Mouse (Mus musculus): ENCODE measurements around the gene 1810010H24Rik. TPM values are rescaled to one million over a fixed set of nuclear protein-coding genes. Genes with fewer than 3 reads are reported as not detected.
A peak's percentile ranks its signal among the peaks of the same experiment; 100 is the strongest.
"Not testable (repeated sequence)": the region's sequence is repeated elsewhere in the genome, so short reads cannot be mapped to it uniquely, and the experiment has no call there.

Gene 1810010H24Rik
- polyA plus RNA-seq, 1 experiment, result not detected

GRCm38 (mm10) chr11:107011171-107011570 is 14.3 kb upstream of the 1810010H24Rik start:
- Histone ChIP-seq H3K4me1 (ENCODE audit: control insufficient read depth, insufficient read depth, low read length) (peaks cover 2% of the 10 kb centered on the region; the same call in 1 of the 2 replicates), H3K4me3 (replicated peaks; ENCODE audit: control insufficient read depth, low read depth, low read length) (no peak overlapping the region), H3K27ac (ENCODE audit: control insufficient read depth, insufficient read depth, low read depth, low read length, poor library complexity) (peak overlapping the region; percentile 1; the same call in 1 of the 2 replicates)
- WGBS, result 73% methylated on average over 7 of the region's 7 CpGs
- TF ChIP-seq POLR2A (IDR thresholded peaks at IDR 0.05; ENCODE audit: borderline replicate concordance, control insufficient read depth, low read depth, low read length) (no peak), CTCF (IDR thresholded peaks at IDR 0.05; ENCODE audit: control insufficient read depth, insufficient read depth, low read length) (no peak)

- Histone ChIP-seq H3K27ac (ENCODE audit: control insufficient read depth, insufficient read depth, low read depth, low read length, poor library complexity) (peak overlapping the region; percentile 97), H3K4me1 (ENCODE audit: control insufficient read depth, insufficient read depth, low read length) (peaks cover 2% of the 10 kb centered on the region; the same call in 1 of the 2 replicates), H3K4me3 (replicated peaks; ENCODE audit: control insufficient read depth, low read depth, low read length) (peak overlapping the region; percentile 67)
- TF ChIP-seq CTCF (IDR thresholded peaks at IDR 0.05; ENCODE audit: control insufficient read depth, insufficient read depth, low read length) (no peak), POLR2A (IDR thresholded peaks at IDR 0.05; ENCODE audit: borderline replicate concordance, control insufficient read depth, low read depth, low read length) (no peak)
- 14% methylated on average over 18 of the region's 18 CpGs for WGBS
Measured at GRCm38 (mm10) chr11:107011669-107012323, 13.7 kb upstream of the 1810010H24Rik start.

GRCm38 (mm10) chr11:107012324-107013017 is 13.0 kb upstream of the 1810010H24Rik start:
- no peak; the same call in 1 of the 2 replicates for TF ChIP-seq CTCF (IDR thresholded peaks at IDR 0.05; ENCODE audit: control insufficient read depth, insufficient read depth, low read length)
- TF ChIP-seq POLR2A (IDR thresholded peaks at IDR 0.05; ENCODE audit: borderline replicate concordance, control insufficient read depth, low read depth, low read length), result peak; percentile 96

GRCm38 (mm10) chr11:107014020-107014585 is 11.4 kb upstream of the 1810010H24Rik start:
- WGBS, result 81% methylated on average over 11 of the region's 11 CpGs
- Histone ChIP-seq H3K27ac (ENCODE audit: control insufficient read depth, insufficient read depth, low read depth, low read length, poor library complexity) (no peak overlapping the region), H3K4me1 (ENCODE audit: control insufficient read depth, insufficient read depth, low read length) (peaks cover 2% of the 10 kb centered on the region; the same call in 1 of the 2 replicates), H3K4me3 (replicated peaks; ENCODE audit: control insufficient read depth, low read depth, low read length) (no peak overlapping the region)
- TF ChIP-seq CTCF (IDR thresholded peaks at IDR 0.05; ENCODE audit: control insufficient read depth, insufficient read depth, low read length), result peak; percentile 7; the same call in 1 of the 2 replicates
- TF ChIP-seq POLR2A (IDR thresholded peaks at IDR 0.05; ENCODE audit: borderline replicate concordance, control insufficient read depth, low read depth, low read length), result no peak

More at GRCm38 (mm10) chr11:107012324-107013017, 13.0 kb upstream of the 1810010H24Rik start:
- peak overlapping the region; percentile 97 for H3K27ac ChIP-seq (ENCODE audit: control insufficient read depth, insufficient read depth, low read depth, low read length, poor library complexity)
- peaks cover 2% of the 10 kb centered on the region; the same call in 1 of the 2 replicates for H3K4me1 ChIP-seq (ENCODE audit: control insufficient read depth, insufficient read depth, low read length)
- under 1% methylated on average over 37 of the region's 37 CpGs for WGBS
- H3K4me3 ChIP-seq (replicated peaks; ENCODE audit: control insufficient read depth, low read depth, low read length), result peak overlapping the region; percentile 67

GRCm38 (mm10) chr11:107014597-107015309 is 10.7 kb upstream of the 1810010H24Rik start:
- no peak overlapping the region for H3K27ac ChIP-seq (ENCODE audit: control insufficient read depth, insufficient read depth, low read depth, low read length, poor library complexity)
- WGBS, result 28% methylated on average over 14 of the region's 14 CpGs
- peaks cover 2% of the 10 kb centered on the region; the same call in 1 of the 2 replicates for H3K4me1 ChIP-seq (ENCODE audit: control insufficient read depth, insufficient read depth, low read length)

GRCm38 (mm10) chr11:107015535-107016187 is 9.8 kb upstream of the 1810010H24Rik start:
- not testable (repeated sequence) for H3K4me3 ChIP-seq (replicated peaks; ENCODE audit: control insufficient read depth, low read depth, low read length); H3K27ac ChIP-seq (ENCODE audit: control insufficient read depth, insufficient read depth, low read depth, low read length, poor library complexity); H3K4me1 ChIP-seq (ENCODE audit: control insufficient read depth, insufficient read depth, low read length)
- 74% methylated on average over 11 of the region's 11 CpGs for WGBS

More at GRCm38 (mm10) chr11:107014597-107015309, 10.7 kb upstream of the 1810010H24Rik start:
- TF ChIP-seq CTCF (IDR thresholded peaks at IDR 0.05; ENCODE audit: control insufficient read depth, insufficient read depth, low read length) (no peak), POLR2A (IDR thresholded peaks at IDR 0.05; ENCODE audit: borderline replicate concordance, control insufficient read depth, low read depth, low read length) (no peak)
- H3K4me3 ChIP-seq (replicated peaks; ENCODE audit: control insufficient read depth, low read depth, low read length), result peak overlapping the region; percentile 11

- no peak for TF ChIP-seq CTCF (IDR thresholded peaks at IDR 0.05; ENCODE audit: control insufficient read depth, insufficient read depth, low read length)
- no peak for TF ChIP-seq POLR2A (IDR thresholded peaks at IDR 0.05; ENCODE audit: borderline replicate concordance, control insufficient read depth, low read depth, low read length)
- H3K4me3 ChIP-seq (replicated peaks; ENCODE audit: control insufficient read depth, low read depth, low read length), result no peak overlapping the region
- 80% methylated on average over 1 of the region's 1 CpGs for WGBS
- no peaks in the 10 kb centered on the region for H3K4me1 ChIP-seq (ENCODE audit: control insufficient read depth, insufficient read depth, low read length)
- H3K27ac ChIP-seq (ENCODE audit: control insufficient read depth, insufficient read depth, low read depth, low read length, poor library complexity), result no peak overlapping the region
Measured at GRCm38 (mm10) chr11:107016893-107017292, 8.6 kb upstream of the 1810010H24Rik start.

All from bone marrow, adult 2 months (tissue).